Mouse (Mus musculus): ENCODE results near the gene Olfr1.

Gene Olfr1

DNA sequence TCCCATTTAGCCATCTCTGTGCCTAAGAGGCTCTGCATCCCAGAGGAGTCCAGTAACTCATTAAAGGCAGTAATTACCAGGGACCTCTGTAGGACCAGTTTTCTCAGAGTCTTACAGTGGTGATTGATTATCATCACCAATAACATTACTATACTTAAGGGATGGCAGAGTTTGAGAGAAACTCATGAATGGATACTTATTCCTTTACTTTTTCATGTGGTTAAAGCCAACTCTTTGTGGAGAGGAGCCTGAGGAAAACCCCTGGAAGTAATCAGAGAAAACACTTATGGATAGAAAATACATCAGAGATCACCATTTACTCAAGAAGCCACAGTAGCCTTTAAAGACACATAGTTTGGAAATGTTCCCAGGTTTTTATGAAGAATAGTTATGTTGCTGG lies at the start of gene Olfr1:
Olfr1 (minus strand) TSS at position 101 of the 400 bp plus-strand sequence.
- DNase-seq, result no peak

DNA sequence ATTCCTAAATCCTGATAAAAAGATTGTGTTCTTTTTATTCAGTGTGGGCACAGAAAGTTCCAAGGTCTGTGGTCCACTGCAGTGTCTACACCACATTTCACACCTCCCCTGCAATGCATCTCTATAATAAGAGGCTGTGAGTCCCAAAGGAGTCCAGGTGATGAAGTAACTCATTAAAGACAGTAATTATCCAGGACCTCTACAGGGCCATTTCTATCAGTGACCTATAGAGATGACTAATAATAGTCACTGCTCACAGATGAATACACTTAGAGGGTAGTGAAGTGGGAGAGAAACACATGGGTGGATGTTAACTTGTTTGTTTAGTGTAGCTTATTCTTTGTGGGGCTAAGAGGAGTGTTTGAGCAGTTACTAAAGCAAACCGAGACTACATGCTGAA lies 29.0 kb upstream of the Olfr1 start, which contains the start of gene Olfr378:
Olfr378 (minus strand) TSS at position 101 of the 400 bp plus-strand sequence.
- no peak for DNase-seq

DNA sequence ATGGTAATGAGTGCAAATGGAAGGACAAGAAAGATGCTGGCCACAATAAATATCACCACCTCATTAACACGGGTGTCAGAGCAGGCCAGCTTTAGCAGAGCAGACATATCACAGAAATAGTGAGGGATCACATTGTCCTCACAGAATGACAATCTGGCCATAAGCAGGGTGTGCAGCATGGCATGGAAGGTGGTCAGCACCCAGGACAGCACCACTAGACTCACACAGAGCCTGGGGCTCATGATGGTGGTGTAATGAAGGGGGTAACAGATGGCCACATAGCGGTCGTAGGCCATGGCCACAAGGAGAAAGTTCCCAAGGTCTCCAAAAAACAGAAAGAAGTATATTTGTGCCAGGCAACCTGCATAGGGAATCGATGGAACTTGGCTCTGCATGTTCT lies 4.0 kb downstream of the Olfr1 start:
- no peak for DNase-seq

DNA sequence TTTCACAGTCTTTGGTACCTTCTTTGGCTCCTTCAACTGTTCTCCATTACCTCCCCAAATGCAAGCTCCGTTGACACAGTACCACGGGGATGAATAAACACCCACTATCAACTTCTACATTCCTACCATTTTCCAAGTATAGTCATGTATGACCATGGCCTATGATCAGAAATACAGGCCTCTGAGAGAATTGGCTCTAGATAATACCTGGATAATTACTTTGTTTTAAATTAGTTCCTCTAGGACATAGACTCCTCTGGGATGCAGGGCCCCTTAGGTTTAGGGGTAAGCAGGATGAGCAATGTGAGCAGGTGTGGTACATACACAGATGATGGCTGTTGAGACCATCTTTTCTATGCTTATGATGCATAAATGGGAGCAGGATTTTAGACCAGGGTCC lies 28.5 kb downstream of the Olfr1 start, which contains the start of gene Olfr376:
Olfr376 (plus strand) TSS at position 301 of the 400 bp plus-strand sequence.
- DNase-seq, result no peak

DNA sequence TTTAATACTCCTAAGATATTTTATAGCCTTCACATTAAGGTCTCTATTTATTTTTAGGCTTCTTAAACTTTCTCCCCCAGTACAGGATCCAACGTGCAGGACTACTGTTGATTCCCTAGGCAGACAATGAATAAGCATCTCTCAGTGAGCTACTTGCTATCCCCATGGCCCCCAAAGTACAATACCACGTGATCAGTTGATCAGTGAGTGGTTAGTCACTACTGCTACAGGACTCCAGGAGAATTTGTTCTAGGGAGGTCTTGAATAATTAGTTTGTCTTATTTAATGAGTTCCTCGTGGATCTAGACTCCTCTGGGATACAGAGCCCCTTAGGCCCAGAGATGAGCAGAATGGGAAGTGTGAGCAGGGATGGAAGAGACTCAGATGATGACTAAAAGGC lies 48.9 kb downstream of the Olfr1 start, which contains the start of gene Olfr20:
Olfr20 (plus strand) TSS at position 301 of the 400 bp plus-strand sequence.
- DNase-seq, result no peak
